Mouse (Mus musculus): ENCODE data around the gene Syap1. TPM values are rescaled to one million over a fixed set of nuclear protein-coding genes. Genes with fewer than 3 reads are reported as not detected.
A peak's percentile ranks its signal among the peaks of the same experiment; 100 is the strongest.

The Syap1 gene
- polyA plus RNA-seq, 1 experiment from 2014 or later, result 42.9 TPM

DNA sequence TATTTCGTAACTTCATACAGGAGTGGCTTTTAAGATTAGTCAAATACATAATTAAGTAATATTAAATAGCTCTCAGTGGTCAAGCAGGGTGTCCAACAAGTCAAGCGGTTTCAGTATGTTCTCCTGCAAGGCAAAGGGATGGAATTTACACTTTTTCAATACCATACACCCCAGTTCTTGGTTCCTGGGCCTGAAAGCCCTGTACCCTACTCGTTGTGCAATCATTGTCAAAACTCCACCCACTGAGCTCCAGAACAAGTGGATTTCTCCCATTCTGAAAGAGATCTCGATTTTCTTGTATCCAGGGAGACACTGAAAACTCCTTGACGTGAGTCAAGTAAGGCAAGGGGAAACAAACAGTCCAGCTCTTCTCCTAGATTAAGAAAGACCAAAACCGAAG is 60.2 kb downstream of the Syap1 start:
- H3K4me3 ChIP-seq (ENCODE audit: low read depth, low read length), result peak overlapping the region; percentile 50
- H3K9me3 ChIP-seq (ENCODE audit: control insufficient read depth, low read depth, low read length), result no peaks in the 10 kb centered on the region
- no peaks in the 10 kb centered on the region for H3K36me3 ChIP-seq (ENCODE audit: control insufficient read depth, insufficient read depth, low read length)
- no peak overlapping the region for H3K9ac ChIP-seq (replicated peaks; ENCODE audit: low read depth, low read length)
- H3K27ac ChIP-seq (ENCODE audit: low read length), result no peak overlapping the region
- no peak for ATAC-seq (ENCODE audit: insufficient number of reproducible peaks, insufficient read depth, low FRiP score, low read depth)
- 47% methylated on average over 6 of the region's 6 CpGs for WGBS
- no peaks in the 10 kb centered on the region for H3K4me1 ChIP-seq (ENCODE audit: control insufficient read depth, insufficient read depth, low read length)
- H3K27me3 ChIP-seq (ENCODE audit: control insufficient read depth, insufficient read depth, low read length), result no peaks in the 10 kb centered on the region
- H3K4me2 ChIP-seq (replicated peaks; ENCODE audit: low read depth, low read length), result peak overlapping the region; percentile 68

MicroRNAs within 50 kb of the gene (microRNA counts, 519-probe panel; counts per million panel counts)
- 2,282 counts per million, percentile 33 among the panel's probes with 10 or more counts for microRNA mmu-miR-3473

Small RNAs within 50 kb of the gene (microRNA-seq; reads per million reads assigned to microRNA genes)
- not detected for gene Mir3473a

Other genes starting within 250 kb of the Syap1 start
- gene Reps2, start 244.8 kb downstream of the Syap1 start, polyA plus RNA-seq (2014; fragmentation: Nextera tagmentation; extraction: Ambion mirVana), result 2.7 and 3.2 TPM in 2 replicates
- 548 and 610 TPM in 2 replicates for gene Rbbp7, start 128.0 kb downstream of the Syap1 start, polyA plus RNA-seq (2014; fragmentation: Nextera tagmentation; extraction: Ambion mirVana)
- gene Txlng, start 59.0 kb downstream of the Syap1 start, polyA plus RNA-seq (2014; fragmentation: Nextera tagmentation; extraction: Ambion mirVana), result 14.7 and 17.0 TPM in 2 replicates
- gene Ctps2, start 12.8 kb upstream of the Syap1 start, polyA plus RNA-seq (2014; fragmentation: Nextera tagmentation; extraction: Ambion mirVana), result 97.3 and 103 TPM in 2 replicates
- gene S100g, start 76.2 kb upstream of the Syap1 start, polyA plus RNA-seq (2014; fragmentation: Nextera tagmentation; extraction: Ambion mirVana), result 11.1 and 16.4 TPM in 2 replicates

Measured in stomach, embryonic 14.5 days (tissue).